Mouse (Mus musculus): ENCODE measurements around the gene Myo18a.

Gene Myo18a

DNA sequence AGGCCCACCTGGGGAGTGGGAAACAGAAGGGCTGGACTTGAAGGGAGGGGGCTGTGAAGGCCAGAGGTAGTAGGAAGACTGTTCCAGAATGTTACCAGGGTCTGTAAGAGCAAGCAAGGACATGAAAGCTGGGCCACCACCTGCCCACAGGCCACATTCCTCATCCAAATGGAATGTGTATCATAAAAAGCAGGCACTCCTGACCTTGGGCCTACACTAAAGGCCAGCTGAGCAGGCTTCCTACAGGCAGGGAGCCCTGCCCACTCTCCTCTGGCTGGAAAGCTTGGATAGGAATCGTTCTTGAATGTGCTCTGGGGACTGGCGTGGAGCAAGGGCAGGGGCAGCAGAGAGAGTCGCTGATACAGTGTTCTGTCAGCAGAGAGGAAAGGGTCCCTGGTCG is 73.7 kb downstream of the Myo18a start:
- DNase-seq (ENCODE audit: low spot score) = no peak

DNA sequence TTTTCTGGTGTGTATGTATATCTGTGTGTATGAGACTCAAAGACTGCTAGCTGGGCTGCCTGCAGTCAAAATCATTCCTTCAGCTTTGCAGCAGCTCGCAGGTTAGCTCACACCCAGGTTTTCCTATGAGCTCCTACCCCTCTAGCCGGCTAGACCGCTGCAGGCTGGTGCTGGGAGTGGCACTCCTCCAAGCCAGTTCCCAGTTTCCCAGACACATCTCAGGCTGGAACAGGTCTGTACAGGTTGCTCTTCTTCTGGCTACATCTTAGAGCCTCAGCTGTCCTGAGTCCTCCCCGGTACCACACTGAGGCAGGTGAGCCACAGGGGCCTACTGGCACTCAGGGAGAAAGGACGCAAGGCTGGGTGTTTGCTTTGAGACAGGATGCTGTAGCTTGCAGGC is 74.8 kb downstream of the Myo18a start:
- no peak for DNase-seq (ENCODE audit: low spot score)

DNA sequence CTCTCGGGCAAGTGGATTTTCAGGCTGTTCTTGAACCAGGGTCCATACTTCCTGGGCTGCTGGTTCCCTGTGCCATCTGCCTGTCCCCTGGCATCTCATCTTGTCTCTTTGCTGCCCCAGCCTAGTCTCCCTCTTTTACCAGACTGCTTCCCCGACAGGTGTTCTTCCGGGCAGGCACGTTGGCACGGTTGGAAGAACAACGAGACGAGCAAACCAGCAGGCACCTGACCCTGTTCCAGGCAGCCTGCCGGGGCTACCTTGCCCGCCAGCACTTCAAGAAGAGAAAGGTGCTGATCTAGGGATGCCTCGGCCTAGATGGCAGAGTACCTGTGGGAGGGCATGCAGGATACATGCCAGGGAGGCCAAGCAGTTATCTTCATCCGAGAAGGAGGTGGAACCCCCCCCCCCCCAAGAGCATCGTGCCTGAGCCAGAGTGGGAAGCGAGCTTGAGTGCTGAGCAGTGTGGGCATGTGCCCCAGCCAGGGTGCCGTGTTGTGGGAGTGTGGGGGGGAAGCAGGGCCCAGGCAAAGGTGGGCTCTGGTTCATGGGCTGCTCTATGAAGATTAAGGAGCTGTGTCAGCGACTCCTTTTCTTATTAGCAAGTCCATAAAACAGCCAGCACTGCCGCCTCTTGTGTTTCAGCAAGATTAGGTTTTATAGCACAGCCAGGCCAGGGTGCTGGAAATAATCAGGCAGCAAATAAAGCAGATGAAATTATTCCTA is 77.6 kb downstream of the Myo18a start:
- no peak for DNase-seq (ENCODE audit: low spot score)

DNA sequence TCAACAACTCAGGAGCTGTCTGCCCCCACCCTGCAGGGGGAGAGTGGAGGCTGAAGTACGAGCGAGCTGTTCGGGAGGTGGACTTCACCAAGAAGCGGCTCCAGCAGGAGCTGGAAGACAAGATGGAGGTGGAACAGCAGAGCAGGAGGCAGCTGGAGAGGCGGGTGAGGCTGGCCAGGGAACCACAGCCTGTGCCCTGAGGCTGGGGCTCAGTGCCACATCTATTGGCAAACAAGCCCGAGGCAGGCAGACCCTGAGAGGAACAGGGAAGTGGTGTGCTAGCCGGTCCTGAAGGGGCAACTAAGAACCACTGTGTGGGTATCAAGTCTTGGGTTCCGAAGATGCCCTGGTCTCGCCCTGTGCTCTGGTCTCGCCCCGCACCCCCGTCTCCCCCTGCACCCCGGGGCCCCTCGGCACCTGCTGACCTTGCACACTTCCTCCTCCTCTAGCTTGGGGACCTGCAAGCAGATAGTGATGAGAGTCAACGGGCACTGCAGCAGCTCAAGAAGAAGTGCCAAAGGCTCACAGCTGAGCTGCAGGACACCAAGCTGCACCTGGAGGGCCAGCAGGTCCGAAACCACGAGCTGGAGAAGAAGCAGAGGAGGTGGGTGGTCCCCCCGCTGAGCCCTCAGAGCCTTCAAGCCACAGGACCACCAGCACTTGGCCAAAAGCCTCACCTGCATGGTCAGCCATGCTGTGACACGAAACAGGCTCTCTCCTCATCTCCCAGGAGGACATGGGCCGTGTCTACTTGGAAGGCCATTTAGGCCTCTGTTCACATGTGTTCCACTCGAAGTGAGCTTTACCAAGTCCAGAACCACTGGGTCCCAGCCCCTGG is 80.2 kb downstream of the Myo18a start:
- DNase-seq (ENCODE audit: low spot score) = no peak

DNA sequence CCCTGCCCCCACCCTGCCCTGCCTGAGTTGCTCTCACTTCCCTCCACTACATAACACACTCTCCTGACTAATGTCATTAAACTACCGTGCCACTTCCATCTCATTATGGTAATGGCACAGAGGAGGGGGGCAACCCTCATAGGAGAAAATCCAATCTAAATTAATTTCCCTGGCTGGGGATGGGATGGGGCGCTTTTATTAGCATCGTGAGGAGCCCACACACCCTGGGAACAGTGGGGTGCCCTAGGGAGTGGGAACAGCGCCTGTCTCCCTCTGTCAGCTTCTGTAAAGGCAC is 80.8 kb downstream of the Myo18a start:
- DNase-seq (ENCODE audit: low spot score) = no peak

DNA sequence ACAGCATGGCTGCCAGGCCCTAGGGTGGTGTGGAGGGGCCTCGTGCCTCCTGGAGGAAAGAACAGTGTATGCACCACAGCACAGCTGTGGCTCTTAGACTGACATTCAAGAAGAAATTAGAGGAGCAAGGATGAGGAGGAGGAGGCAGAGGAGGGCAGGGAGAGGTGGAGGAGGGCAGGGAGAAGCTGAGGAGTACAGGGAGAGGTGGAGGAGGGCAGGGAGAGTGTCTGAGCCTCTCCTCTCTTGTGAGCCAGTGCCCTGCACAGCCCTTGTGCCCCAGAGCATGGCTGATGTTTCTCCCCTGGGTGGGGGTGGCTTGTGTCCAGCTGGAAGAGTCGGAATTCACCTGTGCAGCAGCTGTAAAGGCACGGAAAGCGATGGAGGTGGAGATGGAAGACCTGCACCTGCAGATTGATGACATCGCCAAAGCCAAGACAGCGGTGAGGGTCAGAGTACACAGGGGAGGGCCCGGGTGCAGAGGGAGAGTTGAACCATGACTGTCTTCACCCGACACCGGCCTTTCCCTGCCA is 84.6 kb downstream of the Myo18a start:
- DNase-seq (ENCODE audit: low spot score) = no peak

DNA sequence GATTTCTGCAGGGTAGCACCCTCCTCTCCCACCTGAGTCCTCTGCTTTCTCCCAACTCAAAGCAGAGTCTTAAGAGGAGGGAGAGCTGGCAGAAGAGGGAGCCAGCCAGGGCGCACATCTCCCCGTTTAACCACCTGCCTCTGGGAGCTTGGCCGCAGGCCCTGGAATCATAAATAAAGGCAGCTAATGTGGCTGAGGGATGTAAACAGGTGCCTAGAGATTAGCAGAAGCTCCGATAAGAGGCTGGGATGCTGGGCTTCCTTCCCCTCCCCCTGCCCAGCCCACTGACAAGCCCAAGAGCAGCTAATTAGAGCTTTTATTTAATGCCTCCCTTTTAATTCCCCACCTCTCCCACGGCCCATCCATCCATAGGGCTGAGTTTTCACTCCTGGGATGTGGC is 85.1 kb downstream of the Myo18a start:
- DNase-seq (ENCODE audit: low spot score) = no peak

DNA sequence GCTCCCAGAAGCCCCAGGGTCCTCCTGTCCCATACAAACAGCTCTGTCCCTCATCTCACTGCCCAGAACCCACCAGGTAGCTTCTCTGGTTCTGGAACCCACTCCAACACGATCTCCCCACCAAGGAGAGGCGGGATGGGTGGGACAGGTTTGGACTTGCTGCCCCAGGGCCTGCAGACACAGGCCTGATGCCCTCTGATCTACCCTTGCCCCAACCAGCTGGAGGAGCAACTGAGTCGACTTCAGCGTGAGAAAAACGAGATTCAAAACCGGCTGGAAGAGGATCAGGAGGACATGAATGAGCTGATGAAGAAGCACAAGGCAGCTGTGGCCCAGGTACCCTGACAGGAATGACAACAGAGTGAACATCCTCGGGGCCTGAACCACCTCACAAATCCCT is 86.1 kb downstream of the Myo18a start:
- DNase-seq (ENCODE audit: low spot score) = peak; percentile 31

DNA sequence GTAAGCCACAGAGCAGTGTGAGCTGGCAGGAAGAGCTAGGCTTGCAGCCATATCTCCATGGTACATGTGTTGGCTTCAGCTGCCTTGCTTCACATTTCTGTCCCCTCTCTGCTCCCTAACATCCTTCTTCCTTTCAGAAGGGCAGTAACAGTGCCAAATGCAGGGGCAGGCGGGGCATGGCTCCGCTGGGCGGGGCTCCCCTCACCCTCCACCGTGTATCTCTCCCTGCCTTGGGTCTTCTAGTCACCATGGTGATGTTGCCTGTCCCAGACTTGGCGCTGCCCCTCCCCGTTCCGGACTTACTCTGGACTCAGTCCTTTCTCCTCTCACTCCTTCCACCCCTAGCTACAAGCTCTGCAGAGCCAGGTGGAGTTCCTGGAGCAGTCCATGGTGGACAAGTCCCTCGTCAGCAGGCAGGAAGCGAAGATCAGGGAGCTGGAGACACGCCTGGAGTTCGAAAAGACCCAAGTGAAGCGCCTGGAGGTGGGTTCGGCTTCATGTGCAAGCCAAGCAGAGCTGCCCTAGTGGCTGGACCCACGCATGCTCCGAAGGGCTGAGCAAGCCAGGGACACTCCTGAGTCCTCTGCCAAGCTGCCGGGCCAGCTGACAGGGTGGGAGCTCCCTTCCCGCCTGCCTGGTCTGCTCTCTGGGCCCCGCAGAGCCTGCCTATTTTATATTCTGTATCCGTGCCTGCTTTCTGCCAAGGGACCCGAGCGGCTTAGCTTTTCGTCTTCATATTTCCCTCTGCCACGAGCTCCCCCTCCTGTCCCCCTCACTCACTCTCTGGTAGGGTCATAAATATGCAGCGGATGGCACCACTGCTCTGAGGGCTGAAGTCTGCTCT is 87.6 kb downstream of the Myo18a start:
- DNase-seq (ENCODE audit: low spot score) = no peak

DNA sequence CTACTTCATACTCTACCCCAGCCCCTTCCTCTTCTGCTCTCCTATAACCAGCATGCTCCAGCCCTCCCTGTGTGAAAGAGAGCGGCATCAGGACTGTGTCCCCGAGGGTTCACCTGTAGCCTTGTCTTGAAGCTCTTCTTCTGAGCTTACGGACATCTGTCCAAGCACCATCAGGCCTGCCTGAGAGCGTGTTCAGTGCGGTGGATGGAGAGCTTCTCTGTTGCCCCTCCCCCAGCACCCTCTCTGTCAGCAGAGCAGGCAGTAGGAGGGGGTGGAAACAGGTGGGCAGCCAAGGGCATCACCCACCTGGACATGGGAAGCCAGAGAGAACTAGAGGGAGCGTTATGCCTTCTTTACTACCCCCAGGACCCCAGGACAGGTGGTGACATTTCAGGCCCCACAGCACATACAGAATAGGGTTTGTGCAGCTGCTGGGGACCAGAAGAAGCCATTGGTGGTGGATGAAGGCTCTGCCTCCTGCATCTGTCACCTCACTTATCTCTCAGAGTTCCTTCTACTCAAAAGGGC is 88.5 kb downstream of the Myo18a start:
- DNase-seq (ENCODE audit: low spot score) = no peak

DNA sequence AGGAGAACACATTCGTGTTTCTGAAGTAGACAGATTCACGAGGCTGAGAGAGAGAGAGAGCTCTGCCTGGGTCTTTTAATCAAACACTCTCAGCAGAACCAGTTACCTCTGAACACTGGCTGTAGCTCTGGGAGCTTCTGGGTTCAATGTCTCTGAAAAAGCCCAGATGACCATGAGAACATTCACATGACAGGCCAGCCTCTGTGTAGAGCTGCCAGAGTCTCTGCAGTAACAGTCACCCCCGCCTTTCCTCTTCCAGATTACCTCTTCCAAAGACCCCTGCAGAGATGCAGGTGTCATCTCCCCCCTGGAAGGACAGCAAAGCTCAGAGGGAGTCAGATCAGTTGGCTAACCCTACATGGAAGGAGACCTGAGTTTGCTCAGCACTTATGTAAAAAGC is 89.1 kb downstream of the Myo18a start:
- no peak for DNase-seq (ENCODE audit: low spot score)

DNA sequence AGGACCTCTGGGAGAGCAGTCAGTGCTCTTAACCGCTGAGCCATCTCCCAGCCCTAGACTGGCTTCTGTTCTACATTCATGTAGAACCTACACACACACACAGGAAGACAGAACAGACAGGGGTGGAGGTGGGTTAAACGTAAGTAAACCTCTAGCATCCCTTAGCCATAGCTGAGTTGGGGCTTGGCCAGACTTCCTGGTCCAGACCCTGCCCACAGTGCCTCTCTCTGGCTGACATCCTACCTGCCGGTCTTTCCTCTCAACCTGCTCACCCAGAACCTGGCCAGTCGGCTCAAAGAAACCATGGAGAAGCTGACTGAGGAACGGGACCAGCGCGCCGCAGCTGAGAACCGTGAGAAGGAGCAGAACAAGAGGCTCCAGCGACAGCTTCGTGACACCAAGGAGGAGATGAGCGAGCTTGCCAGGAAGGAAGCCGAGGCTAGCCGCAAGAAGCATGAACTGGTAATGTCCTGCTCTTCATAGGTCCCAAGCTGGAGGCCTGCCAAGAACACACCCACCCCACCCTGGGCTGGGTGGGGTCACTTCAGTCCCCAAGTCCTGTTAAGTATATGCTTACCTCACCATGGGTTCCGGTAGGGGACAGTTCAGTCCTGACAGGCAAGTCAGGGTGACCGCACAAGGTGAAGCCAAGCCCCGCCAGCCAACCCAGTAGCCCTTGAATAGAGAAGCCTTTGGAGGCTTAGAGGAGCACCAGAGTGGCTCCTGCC is 90.1 kb downstream of the Myo18a start:
- DNase-seq (ENCODE audit: low spot score) = no peak

DNA sequence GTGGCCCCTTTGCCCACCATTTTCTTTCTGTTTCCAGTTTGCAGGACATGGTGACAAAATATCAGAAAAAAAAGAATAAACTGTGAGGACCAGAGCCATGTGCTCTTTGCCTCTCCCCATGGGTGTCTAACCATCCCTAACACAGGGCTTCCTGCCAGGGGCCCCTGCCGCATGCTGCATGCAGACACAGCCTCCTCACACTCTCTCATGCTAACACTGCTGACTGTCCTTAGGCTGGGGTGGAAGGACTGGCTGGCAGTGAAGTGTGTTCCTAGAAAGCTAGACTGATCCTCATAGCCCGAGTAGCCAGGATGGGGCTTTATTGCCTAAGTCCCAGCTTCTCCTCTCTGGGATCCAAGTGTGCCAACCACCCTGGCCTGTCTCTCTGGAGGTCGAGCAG is 91.6 kb downstream of the Myo18a start:
- no peak for DNase-seq (ENCODE audit: low spot score)

DNA sequence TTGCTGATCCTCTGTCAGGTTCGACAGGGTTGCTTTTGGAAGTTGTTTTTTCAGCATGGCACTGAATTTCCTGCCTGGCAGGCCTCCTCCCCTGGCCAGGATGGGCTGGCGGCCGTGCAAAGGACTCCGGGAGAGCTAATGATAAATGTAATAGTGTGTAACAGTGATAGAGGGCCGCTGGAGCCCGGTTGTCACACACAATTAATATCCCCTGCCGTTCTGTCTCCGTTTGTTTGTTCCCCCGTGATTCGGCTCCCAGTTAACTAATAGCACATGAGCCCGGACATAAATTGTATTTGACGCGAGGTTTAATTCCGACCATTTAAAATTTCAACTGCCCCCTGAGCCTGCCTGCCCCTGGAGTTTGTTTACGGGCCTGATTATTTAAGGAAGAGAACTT is 92.3 kb downstream of the Myo18a start:
- DNase-seq (ENCODE audit: low spot score) = no peak

DNA sequence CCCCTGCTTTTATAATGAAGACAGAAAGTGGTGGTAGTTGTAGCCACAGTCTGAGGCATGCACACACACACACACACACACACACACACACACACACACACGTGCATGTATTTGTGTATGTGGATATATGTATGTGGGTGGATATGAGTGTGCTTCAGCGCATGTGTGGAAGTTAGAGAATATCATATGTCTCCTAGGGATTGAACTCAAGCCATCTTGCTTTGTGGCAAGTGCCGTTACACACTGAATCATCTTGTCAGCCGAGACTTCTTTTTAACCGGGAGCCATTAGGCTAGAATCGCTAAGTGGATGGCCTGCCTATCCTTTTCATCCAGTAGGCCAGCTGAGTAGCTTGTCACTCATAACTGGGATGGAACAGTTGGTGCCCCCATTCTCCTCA is 94.0 kb downstream of the Myo18a start:
- DNase-seq (ENCODE audit: low spot score) = no peak

DNA sequence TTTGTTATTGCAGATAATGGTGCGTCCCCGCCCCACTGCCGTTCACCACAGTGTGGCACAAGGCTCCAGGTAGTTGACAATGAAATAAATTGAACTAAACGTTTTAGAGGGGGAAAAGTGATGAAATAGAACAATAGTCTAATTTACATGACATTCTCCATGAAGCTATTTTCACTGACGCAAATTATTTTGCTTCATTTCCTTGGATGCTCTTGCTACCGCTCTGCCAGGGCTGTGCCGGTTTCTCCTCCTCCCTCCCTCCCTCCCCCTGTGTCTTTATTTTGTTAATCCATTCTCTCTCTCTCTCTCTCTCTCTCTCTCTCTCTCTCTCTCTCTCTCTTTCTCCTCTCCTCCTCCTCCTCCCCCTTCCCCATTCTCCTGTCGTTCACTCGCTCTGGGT is 95.5 kb downstream of the Myo18a start:
- no peak for DNase-seq (ENCODE audit: low spot score)

DNA sequence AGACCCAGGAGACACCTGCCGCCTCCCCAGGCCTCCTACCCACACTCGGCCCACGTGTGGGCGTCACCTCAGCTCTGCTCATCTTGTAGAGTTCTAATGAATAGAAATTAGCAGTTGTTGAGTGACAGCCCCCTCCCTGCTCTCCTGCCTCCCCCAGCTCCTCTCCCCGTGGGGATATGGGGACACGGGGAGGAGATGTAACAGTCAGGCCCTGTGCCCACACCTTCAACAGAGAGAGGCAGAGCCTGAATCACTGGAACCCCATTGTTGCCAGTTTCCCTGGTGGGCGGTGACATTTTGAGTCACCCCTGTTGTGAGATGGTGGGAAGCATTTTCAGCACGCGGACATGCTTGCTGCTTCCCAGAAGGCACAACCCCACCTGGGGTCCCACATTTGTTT is 97.9 kb downstream of the Myo18a start:
- DNase-seq (ENCODE audit: low spot score) = no peak

DNA sequence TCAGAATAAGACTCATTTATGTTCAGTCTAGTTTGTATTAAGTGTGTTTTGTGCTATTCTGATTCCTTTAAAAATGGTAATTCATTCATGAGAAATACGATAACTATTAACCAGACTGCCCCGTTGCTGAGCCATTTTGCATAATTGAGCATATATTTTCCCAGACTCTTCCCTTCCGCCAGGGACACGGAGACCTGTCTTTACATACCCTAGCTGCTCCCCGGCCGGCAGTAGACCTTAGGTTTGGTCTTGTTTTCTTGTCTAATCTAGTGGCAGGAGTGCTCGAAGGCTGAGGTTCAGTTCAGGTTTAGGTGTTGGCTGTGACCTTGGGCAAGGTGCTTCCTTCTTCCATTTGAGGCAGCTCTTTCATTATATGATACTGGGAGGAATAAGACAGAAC is 99.8 kb downstream of the Myo18a start:
- DNase-seq (ENCODE audit: low spot score) = no peak

DNA sequence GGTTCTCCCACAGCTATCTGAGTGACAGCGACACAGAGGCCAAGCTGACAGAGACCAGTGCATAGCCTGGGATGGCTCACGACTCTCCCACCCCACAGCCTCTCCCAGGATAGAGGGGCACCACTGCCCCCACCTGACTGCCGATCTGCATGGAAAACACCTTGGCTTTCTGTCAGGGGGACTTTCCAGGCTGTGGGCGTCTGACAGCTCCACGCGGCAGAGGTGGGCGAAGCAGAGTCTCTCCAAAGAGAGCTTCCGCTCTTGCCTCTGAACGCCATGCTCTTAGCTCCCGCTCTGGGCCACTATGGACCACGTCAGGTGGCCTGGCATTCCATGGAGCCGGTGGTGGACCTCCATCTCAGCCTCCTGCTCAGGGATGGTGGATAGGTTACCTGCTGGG is 101.7 kb downstream of the Myo18a start:
- no peak for DNase-seq (ENCODE audit: low spot score)

DNA sequence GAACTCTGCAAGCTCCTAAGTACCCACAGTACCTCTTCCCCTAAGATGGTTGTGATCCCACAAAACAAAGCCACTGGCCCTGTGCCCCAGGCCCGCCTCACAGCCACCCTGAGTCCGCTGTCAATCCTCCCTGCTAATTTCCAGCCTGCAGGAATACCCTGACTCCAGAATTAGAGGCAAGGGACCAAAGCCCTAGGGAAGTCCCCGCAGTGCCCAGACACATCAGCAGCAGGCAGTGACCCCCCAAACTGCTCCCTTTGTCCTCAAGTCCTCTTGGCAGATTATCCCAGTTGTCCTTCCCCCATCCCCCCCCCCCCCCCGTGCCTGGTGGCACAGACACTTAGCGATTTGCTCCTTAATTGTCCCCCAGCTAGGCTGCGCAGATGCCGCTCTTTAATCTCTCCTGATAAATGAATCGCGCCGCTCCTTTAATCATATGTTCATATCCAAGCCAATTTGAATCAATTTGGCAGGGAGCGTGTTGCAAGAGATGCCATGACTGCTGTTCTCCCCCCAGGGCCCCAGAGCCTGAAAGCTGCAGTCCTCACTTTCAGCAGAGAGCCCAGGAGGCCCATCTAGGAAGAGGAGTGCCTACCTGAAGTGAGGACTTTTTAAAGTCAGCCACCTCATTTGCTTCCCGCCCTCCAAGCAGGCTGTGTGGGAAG is 104.5 kb downstream of the Myo18a start:
- DNase-seq (ENCODE audit: low spot score) = no peak

DNA sequence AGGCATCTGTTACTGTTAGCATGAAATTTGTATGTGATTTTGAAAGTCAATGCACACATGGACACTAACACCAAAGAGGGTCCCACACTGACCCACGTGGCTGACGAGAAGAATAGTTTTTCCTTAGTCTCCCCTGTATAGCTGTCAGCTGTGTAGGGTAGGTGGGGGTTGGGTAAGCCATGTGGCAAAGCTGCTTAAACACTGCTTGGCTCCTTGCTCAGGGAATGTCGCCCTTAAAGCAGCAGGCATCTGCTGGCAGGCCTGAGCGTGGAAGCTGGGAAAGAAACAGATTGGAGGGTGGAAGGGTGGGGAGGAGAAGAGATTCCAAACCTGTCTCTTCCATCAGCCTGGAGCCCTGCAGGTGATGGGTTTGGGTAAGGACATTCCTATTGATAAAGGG is 108.4 kb downstream of the Myo18a start:
- DNase-seq (ENCODE audit: low spot score) = no peak
